Mouse (Mus musculus): ENCODE results near the gene Asb4. TPM values are rescaled to one million over a fixed set of nuclear protein-coding genes. Genes with fewer than 3 reads are reported as not detected.
A peak's percentile ranks its signal among the peaks of the same experiment; 100 is the strongest.

Asb4 gene
- polyA plus RNA-seq, 1 experiment from 2014 or later, result 27.4 TPM

GRCm38 (mm10) chr6:5427033-5427432 lies 43.8 kb downstream of the Asb4 start:
- WGBS, result 88% methylated on average over 2 of the region's 2 CpGs

GRCm38 (mm10) chr6:5429562-5429961 lies 46.4 kb downstream of the Asb4 start:
- H3K4me2 ChIP-seq, result no peak overlapping the region
- ATAC-seq (replicated peaks; ENCODE audit: insufficient number of reproducible peaks, insufficient read depth, low FRiP score, low read depth), result no peak
- H3K4me1 ChIP-seq (replicated peaks), result no peaks in the 10 kb centered on the region
- no peaks in the 10 kb centered on the region for H3K36me3 ChIP-seq
- H3K4me3 ChIP-seq, result no peak overlapping the region
- no peak overlapping the region for H3K27ac ChIP-seq
- WGBS, result 94% methylated on average over 4 of the region's 4 CpGs
- no peak overlapping the region for H3K9ac ChIP-seq
- H3K27me3 ChIP-seq, result no peaks in the 10 kb centered on the region
- no peaks in the 10 kb centered on the region for H3K9me3 ChIP-seq (replicated peaks)

More at GRCm38 (mm10) chr6:5427033-5427432, 43.8 kb downstream of the Asb4 start:
- Histone ChIP-seq H3K4me1 (replicated peaks) (no peaks in the 10 kb centered on the region), H3K9ac (no peak overlapping the region), H3K27me3 (no peaks in the 10 kb centered on the region), H3K4me2 (no peak overlapping the region), H3K4me3 (no peak overlapping the region), H3K9me3 (replicated peaks) (no peaks in the 10 kb centered on the region), H3K36me3 (peaks cover 7% of the 10 kb centered on the region; the same call in 1 of the 2 replicates), H3K27ac (no peak overlapping the region)
- ATAC-seq (replicated peaks; ENCODE audit: insufficient number of reproducible peaks, insufficient read depth, low FRiP score, low read depth), result no peak

GRCm38 (mm10) chr6:5429982-5430550 lies 46.9 kb downstream of the Asb4 start:
- Histone ChIP-seq H3K9ac (no peak overlapping the region), H3K4me3 (no peak overlapping the region), H3K27me3 (no peaks in the 10 kb centered on the region), H3K4me2 (no peak overlapping the region), H3K27ac (no peak overlapping the region), H3K9me3 (replicated peaks) (no peaks in the 10 kb centered on the region), H3K4me1 (replicated peaks) (no peaks in the 10 kb centered on the region), H3K36me3 (no peaks in the 10 kb centered on the region)
- ATAC-seq (replicated peaks; ENCODE audit: insufficient number of reproducible peaks, insufficient read depth, low FRiP score, low read depth), result no peak
- 93% methylated on average over 4 of the region's 4 CpGs for WGBS

- Histone ChIP-seq H3K36me3 (no peaks in the 10 kb centered on the region), H3K9me3 (replicated peaks) (no peaks in the 10 kb centered on the region), H3K27me3 (no peaks in the 10 kb centered on the region), H3K9ac (no peak overlapping the region), H3K4me1 (replicated peaks) (no peaks in the 10 kb centered on the region), H3K4me2 (no peak overlapping the region), H3K27ac (no peak overlapping the region), H3K4me3 (no peak overlapping the region)
- 85% methylated on average over 2 of the region's 2 CpGs for WGBS
- no peak for ATAC-seq (replicated peaks; ENCODE audit: insufficient number of reproducible peaks, insufficient read depth, low FRiP score, low read depth)
Observed at GRCm38 (mm10) chr6:5433887-5434286, 50.7 kb downstream of the Asb4 start.

- no peak overlapping the region for H3K4me2 ChIP-seq
- no peaks in the 10 kb centered on the region for H3K27me3 ChIP-seq
- H3K9ac ChIP-seq, result no peak overlapping the region
- WGBS, result 67% methylated on average over 4 of the region's 4 CpGs
- H3K4me1 ChIP-seq (replicated peaks), result peaks cover 5% of the 10 kb centered on the region; the same call in 1 of the 2 replicates
- no peaks in the 10 kb centered on the region for H3K9me3 ChIP-seq (replicated peaks)
- H3K4me3 ChIP-seq, result no peak overlapping the region
- no peak overlapping the region for H3K27ac ChIP-seq
- no peak for ATAC-seq (replicated peaks; ENCODE audit: insufficient number of reproducible peaks, insufficient read depth, low FRiP score, low read depth)
- H3K36me3 ChIP-seq, result no peaks in the 10 kb centered on the region
Observed at GRCm38 (mm10) chr6:5437757-5438156, 54.6 kb downstream of the Asb4 start.

- Histone ChIP-seq H3K27ac (no peak overlapping the region), H3K36me3 (no peaks in the 10 kb centered on the region), H3K4me3 (no peak overlapping the region), H3K9me3 (replicated peaks) (no peaks in the 10 kb centered on the region), H3K4me2 (no peak overlapping the region), H3K4me1 (replicated peaks) (peaks cover 14% of the 10 kb centered on the region), H3K9ac (no peak overlapping the region), H3K27me3 (no peaks in the 10 kb centered on the region)
- ATAC-seq (replicated peaks; ENCODE audit: insufficient number of reproducible peaks, insufficient read depth, low FRiP score, low read depth), result no peak
- 76% methylated on average over 6 of the region's 6 CpGs for WGBS
Observed at GRCm38 (mm10) chr6:5441221-5441620, 58.0 kb downstream of the Asb4 start.

GRCm38 (mm10) chr6:5442316-5443085 lies 59.3 kb downstream of the Asb4 start:
- peak overlapping the region; percentile 30 for H3K4me3 ChIP-seq
- WGBS, result 3% methylated on average over 14 of the region's 14 CpGs

GRCm38 (mm10) chr6:5443104-5443863 lies 60.1 kb downstream of the Asb4 start:
- ATAC-seq (replicated peaks; ENCODE audit: insufficient number of reproducible peaks, insufficient read depth, low FRiP score, low read depth), result peak; percentile 72; the same call in 1 of the 2 replicates
- Histone ChIP-seq H3K27me3 (no peaks in the 10 kb centered on the region), H3K4me1 (replicated peaks) (peaks cover 14% of the 10 kb centered on the region), H3K9me3 (replicated peaks) (no peaks in the 10 kb centered on the region), H3K4me3 (peak overlapping the region; percentile 30), H3K36me3 (no peaks in the 10 kb centered on the region), H3K9ac (no peak overlapping the region), H3K27ac (peak overlapping the region; percentile 82), H3K4me2 (peak overlapping the region; percentile 55)
- 15% methylated on average over 13 of the region's 13 CpGs for WGBS

More at GRCm38 (mm10) chr6:5442316-5443085, 59.3 kb downstream of the Asb4 start:
- Histone ChIP-seq H3K4me2 (peak overlapping the region; percentile 55), H3K9ac (no peak overlapping the region), H3K27me3 (no peaks in the 10 kb centered on the region), H3K27ac (peak overlapping the region; percentile 82), H3K4me1 (replicated peaks) (peaks cover 14% of the 10 kb centered on the region), H3K9me3 (replicated peaks) (no peaks in the 10 kb centered on the region), H3K36me3 (no peaks in the 10 kb centered on the region)
- ATAC-seq (replicated peaks; ENCODE audit: insufficient number of reproducible peaks, insufficient read depth, low FRiP score, low read depth), result peak; percentile 89

GRCm38 (mm10) chr6:5444331-5444898 lies 61.2 kb downstream of the Asb4 start:
- Histone ChIP-seq H3K27ac (no peak overlapping the region), H3K9me3 (replicated peaks) (no peaks in the 10 kb centered on the region), H3K27me3 (no peaks in the 10 kb centered on the region), H3K4me3 (no peak overlapping the region), H3K36me3 (no peaks in the 10 kb centered on the region), H3K4me1 (replicated peaks) (peaks cover 14% of the 10 kb centered on the region), H3K9ac (no peak overlapping the region), H3K4me2 (no peak overlapping the region)
- 85% methylated on average over 5 of the region's 5 CpGs for WGBS
- ATAC-seq (replicated peaks; ENCODE audit: insufficient number of reproducible peaks, insufficient read depth, low FRiP score, low read depth), result no peak

GRCm38 (mm10) chr6:5447013-5447412 lies 63.8 kb downstream of the Asb4 start:
- WGBS, result 82% methylated on average over 4 of the region's 4 CpGs
- Histone ChIP-seq H3K27ac (no peak overlapping the region), H3K4me1 (replicated peaks) (peaks cover 14% of the 10 kb centered on the region), H3K4me2 (no peak overlapping the region), H3K27me3 (no peaks in the 10 kb centered on the region), H3K36me3 (no peaks in the 10 kb centered on the region), H3K9ac (no peak overlapping the region), H3K9me3 (replicated peaks) (no peaks in the 10 kb centered on the region), H3K4me3 (no peak overlapping the region)
- ATAC-seq (replicated peaks; ENCODE audit: insufficient number of reproducible peaks, insufficient read depth, low FRiP score, low read depth), result no peak

- no peaks in the 10 kb centered on the region for H3K27me3 ChIP-seq
- no peak overlapping the region for H3K27ac ChIP-seq
- H3K9ac ChIP-seq, result no peak overlapping the region
- ATAC-seq (replicated peaks; ENCODE audit: insufficient number of reproducible peaks, insufficient read depth, low FRiP score, low read depth), result no peak
- no peak overlapping the region for H3K4me2 ChIP-seq
- no peaks in the 10 kb centered on the region for H3K36me3 ChIP-seq
- WGBS, result 76% methylated on average over 6 of the region's 6 CpGs
- no peaks in the 10 kb centered on the region for H3K9me3 ChIP-seq (replicated peaks)
- peaks cover 11% of the 10 kb centered on the region for H3K4me1 ChIP-seq (replicated peaks)
- no peak overlapping the region for H3K4me3 ChIP-seq
Observed at GRCm38 (mm10) chr6:5447546-5447945, 64.4 kb downstream of the Asb4 start.

Data from heart, embryonic 15.5 days (tissue).